Mouse (Mus musculus) lung, adult 2 months (tissue): ENCODE measurements around the gene Acvr2b.

ENCODE experiments used
- CTCF ChIP-seq: fragments of 200-500 bp; IDR thresholded peaks from 2 replicates; pipeline ENCODE4 v1.5.1; 2011; ENCODE audit warnings: mild to moderate bottlenecking, low read length, control low read depth; ENCODE audit not compliant: insufficient read depth
- POLR2A ChIP-seq: fragments of 200-500 bp; IDR thresholded peaks from 2 replicates; pipeline ENCODE4 v1.6.1; 2011; ENCODE audit warnings: low read depth, mild to moderate bottlenecking, control low read depth, low read length, borderline replicate concordance; ENCODE audit errors: extremely low read depth

DNA sequence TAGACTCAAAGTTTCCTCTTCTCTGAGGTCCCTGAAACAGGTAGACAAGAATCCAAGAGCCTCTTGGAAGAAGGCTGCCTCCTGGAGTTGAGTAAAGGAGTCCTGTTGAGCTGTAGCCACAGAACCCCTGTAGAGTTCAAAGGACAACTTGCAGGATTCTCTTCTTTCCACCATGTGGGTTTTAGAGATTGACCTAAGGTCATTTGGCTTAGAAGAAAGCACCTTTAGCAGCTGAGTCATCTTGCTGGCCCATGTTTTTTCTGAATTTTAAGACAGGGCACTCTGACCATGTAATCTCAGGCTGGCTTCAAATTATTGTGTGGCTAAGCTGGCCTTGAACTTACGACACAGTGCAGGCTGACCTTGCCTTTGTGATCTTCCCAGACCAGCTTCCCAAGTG is 71.1 kb downstream of the Acvr2b start:
- TF ChIP-seq CTCF (no peak), POLR2A (no peak)
